Mouse (Mus musculus): ENCODE data around the gene Nup93. TPM values are rescaled to one million over a fixed set of nuclear protein-coding genes. Genes with fewer than 3 reads are reported as not detected.
A peak's percentile ranks its signal among the peaks of the same experiment; 100 is the strongest.
"Not testable (repeated sequence)": the region's sequence is repeated elsewhere in the genome, so short reads cannot be mapped to it uniquely, and the experiment has no call there.

Gene Nup93
- 66.1 and 77.3 TPM in 2 replicates for polyA plus RNA-seq (2015; fragmentation: Nextera tagmentation; extraction: Ambion mirVana)

DNA sequence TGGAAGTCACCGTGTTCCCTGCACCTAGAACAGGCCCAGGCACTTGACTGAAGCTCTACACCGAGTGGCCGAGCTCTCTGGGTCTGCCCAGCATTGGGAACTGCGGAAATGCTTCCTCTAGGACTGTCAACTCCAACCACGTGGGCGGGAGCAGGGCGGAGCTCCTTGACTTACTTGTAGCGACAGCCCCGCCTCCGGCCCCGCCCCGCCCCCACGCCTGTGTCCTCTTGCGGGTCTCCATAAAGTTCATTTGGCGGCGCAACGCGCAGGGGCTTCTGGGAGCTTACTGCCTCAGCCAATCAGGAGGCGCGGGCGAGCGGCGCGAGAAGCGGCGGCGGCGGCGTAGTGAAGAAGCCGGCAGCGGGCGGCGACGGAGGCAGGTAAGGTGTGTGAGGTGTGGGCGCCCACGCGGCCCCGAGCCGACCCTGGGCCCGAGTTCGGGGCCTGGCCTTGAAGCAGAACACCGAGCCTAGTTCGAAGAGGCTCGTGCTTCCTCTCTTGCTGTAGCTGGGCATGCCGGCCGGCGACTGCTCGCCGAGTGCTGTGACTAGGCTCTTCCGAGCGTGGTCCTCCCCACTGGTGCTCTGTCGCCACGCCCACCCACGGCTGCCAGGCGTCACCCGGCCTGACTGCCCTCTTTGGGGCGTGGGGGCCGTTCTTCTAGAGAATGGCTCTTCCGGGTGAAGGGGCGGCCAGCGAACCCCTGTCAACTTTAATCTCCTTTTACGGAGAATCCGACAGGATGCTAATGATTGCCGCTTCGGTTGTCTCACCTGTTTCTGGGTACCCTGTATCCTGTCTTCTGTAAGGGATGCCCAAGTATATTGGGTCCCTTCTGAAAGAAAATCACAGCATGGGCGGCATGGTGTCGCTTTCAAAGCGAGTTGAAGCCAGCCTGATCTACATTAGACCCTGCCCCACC lies at the start of gene Nup93:
Gene Nup93 (plus strand): TSS at position 313 of the 922 bp plus-strand sequence.
- Histone ChIP-seq H3K36me3 (no peaks in the 10 kb centered on the region), H3K27ac (peak within 1 kb of the TSS; percentile 68), H3K4me1 (peaks cover 5% of the 10 kb centered on the region), H3K4me2 (peak within 1 kb of the TSS; percentile 76), H3K4me3 (replicated peaks) (peak within 1 kb of the TSS; percentile 87), H3K9ac (peak within 1 kb of the TSS; percentile 91), H3K9me3 (no peaks in the 10 kb centered on the region), H3K27me3 (replicated peaks) (no peaks in the 10 kb centered on the region)
- peak; percentile 97 for ATAC-seq (ENCODE audit: insufficient read depth, low FRiP score, low read depth)
- WGBS = under 1% methylated on average over 68 of the region's 68 CpGs

GRCm38 (mm10) chr8:94165772-94166171 lies 48.6 kb upstream of the Nup93 start:
- H3K4me1 ChIP-seq; H3K4me2 ChIP-seq; H3K27ac ChIP-seq; H3K36me3 ChIP-seq; H3K27me3 ChIP-seq (replicated peaks); H3K4me3 ChIP-seq (replicated peaks); H3K9me3 ChIP-seq; H3K9ac ChIP-seq; ATAC-seq (ENCODE audit: insufficient read depth, low FRiP score, low read depth): not testable (repeated sequence)
- 60% methylated on average over 8 of the region's 8 CpGs for WGBS

- Histone ChIP-seq H3K4me3 (replicated peaks) (no peak overlapping the region), H3K36me3 (no peaks in the 10 kb centered on the region), H3K9me3 (no peaks in the 10 kb centered on the region), H3K4me2 (peak overlapping the region; percentile 37; the same call in 1 of the 2 replicates), H3K4me1 (peaks cover 12% of the 10 kb centered on the region), H3K27ac (no peak overlapping the region), H3K27me3 (replicated peaks) (peaks cover 13% of the 10 kb centered on the region), H3K9ac (no peak overlapping the region)
- ATAC-seq (ENCODE audit: insufficient read depth, low FRiP score, low read depth) = no peak
- 4% methylated on average over 6 of the region's 6 CpGs for WGBS
Measured at GRCm38 (mm10) chr8:94167244-94167643, 47.1 kb upstream of the Nup93 start.

- 71% methylated on average over 5 of the region's 5 CpGs for WGBS
- H3K9me3 ChIP-seq = no peaks in the 10 kb centered on the region
- peaks cover 31% of the 10 kb centered on the region for H3K27me3 ChIP-seq (replicated peaks)
- peak; percentile 25; the same call in 1 of the 2 replicates for ATAC-seq (ENCODE audit: insufficient read depth, low FRiP score, low read depth)
- no peak overlapping the region for H3K4me2 ChIP-seq
- H3K4me1 ChIP-seq = peaks cover 24% of the 10 kb centered on the region
- H3K36me3 ChIP-seq = no peaks in the 10 kb centered on the region
- no peak overlapping the region for H3K4me3 ChIP-seq (replicated peaks)
- no peak overlapping the region for H3K27ac ChIP-seq
- H3K9ac ChIP-seq = no peak overlapping the region
Measured at GRCm38 (mm10) chr8:94169547-94169946, 44.8 kb upstream of the Nup93 start.

GRCm38 (mm10) chr8:94171321-94171755 lies 43.0 kb upstream of the Nup93 start:
- Histone ChIP-seq H3K4me1 (peaks cover 24% of the 10 kb centered on the region), H3K4me3 (replicated peaks) (peak overlapping the region; percentile 48), H3K27me3 (replicated peaks) (peaks cover 42% of the 10 kb centered on the region), H3K4me2 (peak overlapping the region; percentile 89), H3K36me3 (no peaks in the 10 kb centered on the region), H3K9me3 (no peaks in the 10 kb centered on the region), H3K27ac (peak overlapping the region; percentile 91), H3K9ac (no peak overlapping the region)
- ATAC-seq (ENCODE audit: insufficient read depth, low FRiP score, low read depth) = no peak
- WGBS = 41% methylated on average over 10 of the region's 10 CpGs

- no peaks in the 10 kb centered on the region for H3K36me3 ChIP-seq
- peak within 1 kb of the TSS; percentile 48 for H3K4me3 ChIP-seq (replicated peaks)
- H3K9ac ChIP-seq = peak within 1 kb of the TSS; percentile 52
- WGBS = 1% methylated on average over 56 of the region's 56 CpGs
- peak; percentile 92 for ATAC-seq (ENCODE audit: insufficient read depth, low FRiP score, low read depth)
- H3K27me3 ChIP-seq (replicated peaks) = peaks cover 44% of the 10 kb centered on the region
- H3K4me1 ChIP-seq = peaks cover 24% of the 10 kb centered on the region
- peak within 1 kb of the TSS; percentile 89 for H3K4me2 ChIP-seq
- no peaks in the 10 kb centered on the region for H3K9me3 ChIP-seq
- H3K27ac ChIP-seq = peak within 1 kb of the TSS; percentile 91
Measured at GRCm38 (mm10) chr8:94172075-94172808, 42.1 kb upstream of the Nup93 start, which contains the start of gene Mt2. Gene Mt2 (plus strand): TSS chr8:94172664.

DNA sequence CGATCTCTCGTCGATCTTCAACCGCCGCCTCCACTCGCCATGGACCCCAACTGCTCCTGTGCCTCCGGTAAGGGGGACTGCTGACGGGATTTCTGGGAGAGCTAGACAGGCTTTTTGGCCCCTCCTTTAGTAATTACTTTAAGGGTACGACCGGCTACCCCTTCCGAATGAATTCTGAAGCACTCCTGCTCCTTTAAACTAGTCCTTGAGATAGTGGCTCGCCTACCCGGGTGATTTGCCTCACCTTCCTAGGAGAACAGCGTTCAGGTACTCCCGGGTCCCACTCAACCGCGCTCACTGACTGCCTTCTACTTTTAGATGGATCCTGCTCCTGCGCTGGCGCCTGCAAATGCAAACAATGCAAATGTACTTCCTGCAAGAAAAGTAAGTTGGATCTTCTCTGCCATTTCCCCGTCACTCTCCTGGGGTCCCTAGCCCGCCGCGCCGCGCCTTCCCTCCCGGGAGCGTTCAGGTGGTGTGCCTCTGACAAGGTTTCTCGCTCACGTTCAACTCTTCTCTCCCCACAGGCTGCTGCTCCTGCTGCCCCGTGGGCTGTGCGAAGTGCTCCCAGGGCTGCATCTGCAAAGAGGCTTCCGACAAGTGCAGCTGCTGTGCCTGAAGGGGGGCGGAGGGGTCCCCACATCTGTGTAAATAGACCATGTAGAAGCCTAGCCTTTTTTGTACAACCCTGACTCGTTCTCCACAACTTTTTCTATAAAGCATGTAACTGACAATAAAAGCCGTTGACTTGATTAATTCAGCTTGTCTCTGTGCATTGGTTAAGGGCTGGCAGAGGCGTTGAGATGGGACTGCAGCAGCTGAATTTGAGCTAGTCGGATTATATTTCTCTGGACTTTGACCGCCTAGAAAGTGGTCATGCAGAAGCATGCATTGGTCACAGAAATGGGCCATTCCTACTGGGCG lies 41.3 kb upstream of the Nup93 start:
- WGBS = 2% methylated on average over 39 of the region's 39 CpGs
- H3K9ac ChIP-seq = peak overlapping the region; percentile 52
- H3K4me1 ChIP-seq = peaks cover 24% of the 10 kb centered on the region
- H3K27ac ChIP-seq = peak overlapping the region; percentile 91
- peak overlapping the region; percentile 89 for H3K4me2 ChIP-seq
- peaks cover 47% of the 10 kb centered on the region for H3K27me3 ChIP-seq (replicated peaks)
- no peaks in the 10 kb centered on the region for H3K9me3 ChIP-seq
- H3K4me3 ChIP-seq (replicated peaks) = peak overlapping the region; percentile 48
- no peak for ATAC-seq (ENCODE audit: insufficient read depth, low FRiP score, low read depth)
- H3K36me3 ChIP-seq = no peaks in the 10 kb centered on the region

DNA sequence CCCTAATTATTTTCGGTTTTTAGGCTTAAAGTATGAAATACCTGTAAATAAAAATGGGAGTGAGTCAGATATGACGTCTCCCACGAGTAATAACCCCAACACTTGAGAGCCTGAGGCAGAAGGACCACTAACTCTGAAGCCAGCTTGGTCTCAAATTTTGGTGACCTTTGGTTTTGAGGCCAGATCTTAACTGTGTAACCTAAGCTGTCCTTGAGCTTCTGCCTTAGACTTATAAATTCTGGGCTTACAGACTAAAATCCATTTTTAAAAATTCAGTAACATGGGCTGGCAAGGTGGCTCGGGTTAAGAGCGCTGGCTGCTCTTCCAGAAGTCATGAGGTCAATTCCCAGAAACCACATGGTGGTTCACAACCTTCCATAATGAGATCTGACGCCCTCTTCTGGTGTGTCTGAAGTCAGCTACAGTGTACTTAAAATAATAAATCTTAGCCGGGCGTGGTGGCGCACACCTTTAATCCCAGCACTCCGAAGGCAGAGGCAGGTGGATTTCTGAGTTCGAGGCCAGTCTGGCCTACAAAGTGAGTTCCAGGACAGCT lies 40.4 kb upstream of the Nup93 start:
- H3K4me3 ChIP-seq (replicated peaks) = peak overlapping the region; percentile 48
- H3K9me3 ChIP-seq = no peaks in the 10 kb centered on the region
- H3K27me3 ChIP-seq (replicated peaks) = peaks cover 50% of the 10 kb centered on the region
- peaks cover 24% of the 10 kb centered on the region for H3K4me1 ChIP-seq
- 49% methylated on average over 11 of the region's 11 CpGs for WGBS
- no peaks in the 10 kb centered on the region for H3K36me3 ChIP-seq
- ATAC-seq (ENCODE audit: insufficient read depth, low FRiP score, low read depth) = no peak
- H3K9ac ChIP-seq = no peak overlapping the region
- peak overlapping the region; percentile 89; the same call in 1 of the 2 replicates for H3K4me2 ChIP-seq
- 0 out of 2 replicates have a peak overlapping the region, but pooled peaks have one; percentile 91 for H3K27ac ChIP-seq

- no peaks in the 10 kb centered on the region for H3K9me3 ChIP-seq
- H3K9ac ChIP-seq = no peak overlapping the region
- peaks cover 25% of the 10 kb centered on the region for H3K4me1 ChIP-seq
- no peak overlapping the region for H3K4me2 ChIP-seq
- H3K4me3 ChIP-seq (replicated peaks) = 0 out of 2 replicates have a peak overlapping the region, but pooled peaks have one; percentile 48
- no peak for ATAC-seq (ENCODE audit: insufficient read depth, low FRiP score, low read depth)
- peaks cover 50% of the 10 kb centered on the region for H3K27me3 ChIP-seq (replicated peaks)
- no peaks in the 10 kb centered on the region for H3K36me3 ChIP-seq
- 33% methylated on average over 7 of the region's 7 CpGs for WGBS
- no peak overlapping the region for H3K27ac ChIP-seq
Measured at GRCm38 (mm10) chr8:94174619-94175213, 39.6 kb upstream of the Nup93 start.

DNA sequence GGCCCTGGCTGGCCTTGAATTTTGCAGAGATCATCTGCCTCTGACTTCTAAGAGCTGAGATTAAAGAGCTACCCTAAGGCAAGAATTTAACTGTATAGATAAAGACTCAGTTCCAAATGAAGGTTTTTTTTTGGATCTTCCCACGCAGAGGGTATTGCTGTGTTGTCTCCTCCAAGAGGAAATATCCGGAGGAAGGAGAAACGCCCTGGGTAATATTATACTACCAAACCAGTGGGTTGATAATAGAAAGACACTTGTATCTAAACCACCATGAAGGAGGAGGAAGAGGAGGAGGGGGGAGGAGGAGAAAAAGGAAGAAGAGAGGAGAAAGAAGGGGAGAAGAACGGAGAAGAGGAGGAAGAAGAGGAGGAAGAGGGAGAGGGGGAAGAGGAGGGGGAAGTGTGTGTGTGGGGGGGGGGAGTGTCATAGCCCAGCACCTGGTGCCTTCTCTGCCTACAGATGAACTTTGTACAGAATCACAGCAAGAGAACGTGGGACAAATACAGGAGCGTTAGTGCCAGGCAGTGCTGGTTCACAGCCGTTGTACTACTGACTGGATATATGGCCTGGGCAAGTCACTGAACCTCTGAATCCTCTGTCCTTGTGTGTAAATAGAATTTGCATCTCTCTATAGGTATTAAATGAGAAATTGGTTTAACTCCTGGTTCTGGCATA lies 36.5 kb upstream of the Nup93 start:
- H3K27me3 ChIP-seq (replicated peaks) = peaks cover 30% of the 10 kb centered on the region
- H3K9me3 ChIP-seq = no peaks in the 10 kb centered on the region
- H3K36me3 ChIP-seq = no peaks in the 10 kb centered on the region
- H3K27ac ChIP-seq = peak overlapping the region; percentile 82; the same call in 1 of the 2 replicates
- no peak for ATAC-seq (ENCODE audit: insufficient read depth, low FRiP score, low read depth)
- no peak overlapping the region for H3K9ac ChIP-seq
- peaks cover 11% of the 10 kb centered on the region; the same call in 1 of the 2 replicates for H3K4me1 ChIP-seq
- WGBS = 64% methylated on average over 7 of the region's 7 CpGs
- no peak overlapping the region for H3K4me3 ChIP-seq (replicated peaks)
- peak overlapping the region; percentile 82; the same call in 1 of the 2 replicates for H3K4me2 ChIP-seq
